Mouse (Mus musculus) CH12.LX (cell line): ENCODE measurements at regions not wholly inside any gene's neighbourhood (a gene's known extent, or its start where the extent isn't known, plus 50 kb on each side); places are given as distances from the start of the nearest gene placed in this dataset.

Experiments used
- CHD1 ChIP-seq: IDR thresholded peaks from 2 replicates; pipeline ENCODE4 v1.6.1; 2012; ENCODE audit warnings: low read depth, low read length, improper control_type of control experiment, inconsistent platforms
- CHD2 ChIP-seq: IDR thresholded peaks from 2 replicates; pipeline ENCODE4 v1.6.1; 2011; ENCODE audit warnings: low read length, improper control_type of control experiment
- CTCF ChIP-seq, 2 experiments: IDR thresholded peaks in 1 of 2; conservative IDR thresholded peaks in 1 of 2; 2 replicates each; pipeline ENCODE4 v1.5.1; 2011 to 2012; ENCODE audit warnings: low read depth in 2 of 2, low read length in 2 of 2, improper control_type of control experiment in 1 of 2, inconsistent platforms in 1 of 2, mild to moderate bottlenecking in 1 of 2, moderate library complexity in 1 of 2
- E2F4 ChIP-seq: IDR thresholded peaks from 2 replicates; pipeline ENCODE4 v1.6.1; 2011; ENCODE audit warnings: low read depth, low read length, improper control_type of control experiment; ENCODE audit not compliant: insufficient replicate concordance
- EP300 ChIP-seq: IDR thresholded peaks from 2 replicates; pipeline ENCODE4 v1.6.1; 2011; ENCODE audit warnings: low read length, improper control_type of control experiment
- ETS1 ChIP-seq: conservative IDR thresholded peaks from 2 replicates; pipeline ENCODE4 v1.6.1; 2012; ENCODE audit warnings: low read depth, mild to moderate bottlenecking, inconsistent platforms, low read length, improper control_type of control experiment, moderate library complexity
- POLR2A ChIP-seq: IDR thresholded peaks from 2 replicates; pipeline ENCODE4 v1.6.1; 2011; ENCODE audit warnings: low read depth, mild to moderate bottlenecking, improper control_type of control experiment, low read length
- RAD21 ChIP-seq: IDR thresholded peaks from 2 replicates; pipeline ENCODE4 v1.6.1; 2011; ENCODE audit warnings: low read depth, mild to moderate bottlenecking, low read length, improper control_type of control experiment, moderate library complexity
- UBTF ChIP-seq: IDR thresholded peaks from 2 replicates; pipeline ENCODE4 v1.6.1; 2012; ENCODE audit warnings: low read depth, mild to moderate bottlenecking, inconsistent platforms, low read length, improper control_type of control experiment, moderate library complexity
- USF2 ChIP-seq: conservative IDR thresholded peaks from 2 replicates; pipeline ENCODE4 v1.6.1; 2011; ENCODE audit warnings: low read depth, low read length, improper control_type of control experiment
- ZNF384 ChIP-seq: IDR thresholded peaks from 2 replicates; pipeline ENCODE4 v1.6.1; 2012; ENCODE audit warnings: low read depth, low read length, improper control_type of control experiment, inconsistent platforms

DNA sequence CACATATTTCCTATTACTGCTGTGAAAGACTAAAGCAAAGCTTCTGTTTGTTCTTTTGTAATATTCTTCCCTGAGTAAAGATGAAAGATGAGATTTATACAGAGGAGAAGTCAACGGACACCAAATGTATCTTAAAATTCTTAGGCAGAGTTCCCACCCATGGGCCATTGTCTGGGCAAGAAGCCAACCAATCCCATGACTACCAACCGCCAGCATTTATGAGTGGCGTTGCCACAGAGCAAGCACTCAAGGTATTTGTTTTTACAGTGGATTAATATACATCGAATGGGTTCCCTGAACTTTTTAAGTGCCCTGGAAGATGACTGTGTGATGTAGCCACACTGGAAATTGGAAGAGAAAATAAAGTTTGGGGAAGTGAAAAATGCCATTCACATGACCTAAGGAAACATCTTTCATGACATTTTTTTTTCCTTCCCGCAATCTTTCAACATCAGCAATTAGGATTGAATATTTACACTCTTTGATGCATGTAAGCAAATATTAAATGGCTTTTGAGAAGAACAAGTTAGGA is 525.1 kb downstream of the Ofcc1 start:
- no peak for TF ChIP-seq EP300
- TF ChIP-seq UBTF = no peak
- TF ChIP-seq ZNF384 = no peak
- TF ChIP-seq ETS1 = no peak
- no peak for TF ChIP-seq RAD21
- TF ChIP-seq E2F4 = no peak
- TF ChIP-seq CHD1 = no peak
- no peak for TF ChIP-seq CTCF (conservative IDR thresholded peaks at IDR 0.05 in 1 of 2, IDR thresholded peaks at IDR 0.05 in 1 of 2; ENCODE audit: low read depth in 2 of 2, low read length in 2 of 2)
- TF ChIP-seq USF2 = no peak
- no peak for TF ChIP-seq POLR2A
- TF ChIP-seq CHD2 = no peak
